Mouse (Mus musculus) midbrain, embryonic 16.5 days (tissue): ENCODE measurements around the gene Hoxa11. TPM values are rescaled to one million over a fixed set of nuclear protein-coding genes. Genes with fewer than 3 reads are reported as not detected.

Experiments
- ATAC-seq: fragments of 200-750 bp; cut with Nextera tagmentation; 2 replicates; pipeline ENCODE4 v1.8.0; 2017; ENCODE audit warnings: moderate TSS enrichment
- H3K27ac ChIP-seq: fragments of 300-500 bp; sonication (generic); 2 replicates; pipeline ENCODE4 v1.5.1; 2014; ENCODE audit warnings: mild to moderate bottlenecking, low read length, mixed read lengths
- H3K27me3 ChIP-seq: fragments of 300-500 bp; sonication (generic); 2 replicates; pipeline ENCODE4 v1.6.1; 2014; ENCODE audit warnings: low read depth, low read length, mixed read lengths; ENCODE audit not compliant: control insufficient read depth, insufficient read depth
- H3K36me3 ChIP-seq: fragments of 300-500 bp; sonication (generic); 2 replicates; pipeline ENCODE4 v1.6.1; 2014; ENCODE audit warnings: mild to moderate bottlenecking, low read length, moderate library complexity, mixed read lengths; ENCODE audit not compliant: control insufficient read depth, insufficient read depth
- H3K4me1 ChIP-seq: fragments of 300-500 bp; sonication (generic); 2 replicates; pipeline ENCODE4 v1.6.1; 2014; ENCODE audit warnings: mild to moderate bottlenecking, low read length, mixed read lengths; ENCODE audit not compliant: control insufficient read depth, insufficient read depth
- H3K4me2 ChIP-seq: fragments of 300-500 bp; sonication (generic); 2 replicates; pipeline ENCODE4 v1.6.1; 2014; ENCODE audit warnings: mild to moderate bottlenecking, low read length, mixed read lengths
- H3K4me3 ChIP-seq: fragments of 300-500 bp; sonication (generic); 2 replicates; pipeline ENCODE4 v1.5.1; 2014; ENCODE audit warnings: low read depth, mild to moderate bottlenecking, low read length, moderate library complexity, mixed read lengths
- H3K9ac ChIP-seq: fragments of 300-500 bp; sonication (generic); 2 replicates; pipeline ENCODE4 v1.6.1; 2014; ENCODE audit warnings: low read depth, low read length, mixed read lengths
- H3K9me3 ChIP-seq: fragments of 300-500 bp; sonication (generic); replicated peaks from 2 replicates; pipeline ENCODE4 v1.6.1; 2014; ENCODE audit warnings: mild to moderate bottlenecking, low read length, mixed read lengths; ENCODE audit not compliant: control insufficient read depth, poor library complexity, severe bottlenecking
- WGBS: fragments of 180-500 bp; shearing (Covaris S2); extraction: QIAGEN DNeasy Blood & Tissue Kit; methylation state at CpG from one replicate; pipeline ENCODE4 v1.1.7; 2014; 5-methylcytosine and 5-hydroxymethylcytosine counted together
- polyA plus RNA-seq: library from polyadenylated mRNA; unstranded; fragments of >200 nt; fragmentation: Nextera tagmentation; extraction: Ambion mirVana; gene quantifications from 2 replicates; pipeline ENCODE4 v1.2.1, GENCODE M21; 2015

Hoxa11 gene
- polyA plus RNA-seq, 1 experiment from 2014 or later: not detected

DNA sequence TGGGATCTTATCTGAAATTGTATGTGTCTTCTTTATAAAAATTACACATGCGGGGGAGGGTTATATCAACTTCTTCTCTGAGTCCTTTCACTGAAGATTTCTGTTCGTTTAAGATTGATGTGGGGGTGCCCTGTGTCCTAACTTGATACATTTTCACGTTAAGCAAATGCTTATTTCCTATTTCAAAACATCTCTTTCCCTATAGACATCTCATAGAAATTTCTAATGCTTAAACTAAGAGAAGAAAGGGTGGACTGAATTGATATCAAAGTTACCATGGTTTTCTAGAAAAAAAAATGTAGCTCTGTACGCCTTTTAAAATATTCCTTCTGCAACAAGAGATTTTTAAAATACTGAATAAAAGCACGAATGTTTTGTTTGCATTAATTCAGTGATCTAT, 21.6 kb upstream of the Hoxa11 start:
- WGBS: 21% methylated on average over 5 of the region's 5 CpGs
- ATAC-seq: no peak
- H3K9ac ChIP-seq: no peak overlapping the region

DNA sequence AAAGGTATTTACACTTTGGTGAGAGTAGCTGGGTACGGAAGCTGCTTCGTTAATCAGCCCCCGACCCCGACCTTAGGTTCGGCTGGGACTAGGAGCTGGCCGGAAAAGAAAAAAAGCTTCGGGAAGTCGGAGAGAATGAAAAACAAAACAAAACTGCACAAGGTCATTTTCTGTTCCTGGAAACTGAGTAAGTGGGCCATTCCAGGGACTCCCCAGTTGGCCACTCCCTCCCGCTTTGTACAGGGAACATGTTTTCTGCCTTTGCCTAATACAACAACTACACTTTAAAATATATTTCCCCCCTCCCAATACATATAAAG, 21.0 kb upstream of the Hoxa11 start:
- under 1% methylated on average over 9 of the region's 9 CpGs for WGBS
- H3K27ac ChIP-seq: no peak overlapping the region
- H3K4me2 ChIP-seq: no peak overlapping the region
- H3K36me3 ChIP-seq: no peaks in the 10 kb centered on the region
- H3K27me3 ChIP-seq: peaks cover 90% of the 10 kb centered on the region
- no peaks in the 10 kb centered on the region for H3K9me3 ChIP-seq
- ATAC-seq: no peak
- H3K9ac ChIP-seq: no peak overlapping the region
- H3K4me3 ChIP-seq: no peak overlapping the region
- no peaks in the 10 kb centered on the region for H3K4me1 ChIP-seq

More for the DNA sequence above, 21.6 kb upstream of the Hoxa11 start:
- peaks cover 89% of the 10 kb centered on the region for H3K27me3 ChIP-seq
- H3K36me3 ChIP-seq: no peaks in the 10 kb centered on the region
- H3K4me2 ChIP-seq: no peak overlapping the region
- H3K9me3 ChIP-seq: no peaks in the 10 kb centered on the region
- H3K27ac ChIP-seq: no peak overlapping the region
- no peak overlapping the region for H3K4me3 ChIP-seq
- no peaks in the 10 kb centered on the region for H3K4me1 ChIP-seq

- Histone ChIP-seq H3K4me3 (no peak overlapping the region), H3K4me1 (no peaks in the 10 kb centered on the region), H3K4me2 (no peak overlapping the region), H3K27ac (no peak overlapping the region), H3K27me3 (peaks cover 88% of the 10 kb centered on the region), H3K36me3 (no peaks in the 10 kb centered on the region), H3K9ac (no peak overlapping the region), H3K9me3 (no peaks in the 10 kb centered on the region)
- WGBS: under 1% methylated on average over 19 of the region's 19 CpGs
- ATAC-seq: no peak
Measured at GRCm38 (mm10) chr6:52265913-52266665, 20.5 kb upstream of the Hoxa11 start.

- ATAC-seq: no peak
Measured at GRCm38 (mm10) chr6:52265306-52265912, 19.8 kb upstream of the Hoxa11 start.

DNA sequence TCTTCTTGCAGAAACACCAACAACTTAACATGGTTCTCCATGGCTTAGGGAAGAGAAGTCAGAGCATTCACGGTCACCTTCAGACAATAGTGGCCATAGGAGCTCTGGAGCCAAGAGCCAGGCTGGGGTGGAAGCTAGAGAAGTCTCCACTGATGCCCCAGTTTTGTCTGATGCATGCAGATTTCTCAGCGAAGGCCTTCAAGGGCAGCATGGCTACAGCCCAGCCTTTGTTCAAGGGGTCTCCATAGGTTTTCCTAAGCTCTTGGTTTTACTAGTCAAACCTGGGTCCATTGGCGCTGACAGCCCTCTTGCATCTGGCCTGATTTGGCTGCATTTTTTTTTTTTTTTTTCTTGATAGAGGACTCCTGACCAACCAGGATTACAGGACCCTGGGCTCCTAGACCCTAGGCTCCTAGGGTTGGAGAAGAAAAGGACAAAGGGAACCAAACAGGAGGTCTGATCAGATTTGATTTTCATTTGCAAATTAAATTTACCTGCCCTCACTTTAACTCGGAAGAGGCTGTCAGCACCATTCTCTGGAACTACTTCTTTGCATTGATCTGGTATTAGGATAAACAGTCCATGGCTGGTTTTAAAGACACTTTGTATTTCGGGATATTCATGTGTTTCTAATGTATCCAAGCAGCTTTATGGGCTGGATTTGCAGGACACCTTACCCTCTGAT, 18.6 kb upstream of the Hoxa11 start:
- H3K4me1 ChIP-seq: peaks cover 4% of the 10 kb centered on the region; the same call in 1 of the 2 replicates
- H3K4me3 ChIP-seq: no peak overlapping the region
- H3K9me3 ChIP-seq: no peaks in the 10 kb centered on the region
- WGBS: 1% methylated on average over 5 of the region's 5 CpGs
- peaks cover 81% of the 10 kb centered on the region for H3K27me3 ChIP-seq
- no peak overlapping the region for H3K27ac ChIP-seq
- H3K36me3 ChIP-seq: no peaks in the 10 kb centered on the region
- no peak overlapping the region for H3K4me2 ChIP-seq
- H3K9ac ChIP-seq: no peak overlapping the region
- no peak for ATAC-seq

More at GRCm38 (mm10) chr6:52265306-52265912, 19.8 kb upstream of the Hoxa11 start:
- Histone ChIP-seq H3K27me3 (peaks cover 83% of the 10 kb centered on the region), H3K4me1 (peaks cover 4% of the 10 kb centered on the region; the same call in 1 of the 2 replicates), H3K27ac (no peak overlapping the region), H3K4me2 (no peak overlapping the region), H3K9ac (no peak overlapping the region), H3K36me3 (no peaks in the 10 kb centered on the region), H3K9me3 (no peaks in the 10 kb centered on the region), H3K4me3 (no peak overlapping the region)
- 1% methylated on average over 18 of the region's 18 CpGs for WGBS

GRCm38 (mm10) chr6:52263321-52263585, 17.6 kb upstream of the Hoxa11 start:
- Histone ChIP-seq H3K27ac (no peak overlapping the region), H3K4me3 (no peak overlapping the region), H3K36me3 (no peaks in the 10 kb centered on the region), H3K9me3 (no peaks in the 10 kb centered on the region), H3K9ac (no peak overlapping the region), H3K4me2 (no peak overlapping the region), H3K27me3 (peaks cover 79% of the 10 kb centered on the region), H3K4me1 (peaks cover 4% of the 10 kb centered on the region; the same call in 1 of the 2 replicates)
- under 1% methylated on average over 6 of the region's 6 CpGs for WGBS
- ATAC-seq: no peak

GRCm38 (mm10) chr6:52262463-52263320, 17.1 kb upstream of the Hoxa11 start:
- Histone ChIP-seq H3K27ac (no peak overlapping the region), H3K27me3 (peaks cover 76% of the 10 kb centered on the region), H3K36me3 (no peaks in the 10 kb centered on the region), H3K9me3 (no peaks in the 10 kb centered on the region), H3K4me1 (peaks cover 4% of the 10 kb centered on the region; the same call in 1 of the 2 replicates), H3K4me2 (no peak overlapping the region), H3K4me3 (no peak overlapping the region), H3K9ac (no peak overlapping the region)
- WGBS: 1% methylated on average over 24 of the region's 24 CpGs
- ATAC-seq: no peak

DNA sequence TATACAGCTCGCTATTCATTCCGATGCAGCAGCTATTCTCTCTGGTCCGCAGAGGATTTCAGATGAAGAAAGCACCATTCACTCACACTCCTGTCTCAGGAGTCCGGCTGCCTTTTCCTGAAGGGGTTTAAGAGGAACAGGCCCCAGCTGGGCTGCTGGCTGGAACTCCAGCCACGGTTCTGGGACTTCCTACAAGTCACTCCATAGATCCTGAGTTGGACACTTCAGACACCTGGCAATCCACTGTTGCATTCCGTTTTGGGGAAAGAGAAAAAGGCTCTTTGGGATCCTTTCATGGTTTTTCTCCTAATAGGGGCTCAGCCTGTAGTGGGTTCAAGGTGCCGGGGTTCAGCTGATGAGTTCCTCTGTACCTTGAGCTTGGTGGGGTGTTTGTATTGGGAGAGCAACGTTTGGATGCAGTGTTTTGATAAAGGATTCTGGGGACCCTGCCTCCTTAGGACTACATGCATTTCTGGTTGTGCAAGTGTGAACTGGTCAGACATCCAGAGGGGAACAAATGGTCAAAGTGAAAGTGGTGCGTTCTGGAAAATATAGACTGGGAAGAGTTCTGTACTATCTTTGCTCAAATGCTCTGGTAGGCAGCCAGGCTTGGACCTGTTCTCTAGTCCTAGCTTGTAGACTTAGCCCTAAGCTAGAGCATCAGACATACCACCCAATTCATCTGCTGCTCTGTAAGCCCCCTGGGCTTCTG, 16.3 kb upstream of the Hoxa11 start:
- peaks cover 76% of the 10 kb centered on the region for H3K27me3 ChIP-seq
- no peak overlapping the region for H3K4me3 ChIP-seq
- no peak overlapping the region for H3K4me2 ChIP-seq
- H3K9me3 ChIP-seq: no peaks in the 10 kb centered on the region
- H3K9ac ChIP-seq: no peak overlapping the region
- 4% methylated on average over 9 of the region's 9 CpGs for WGBS
- H3K36me3 ChIP-seq: no peaks in the 10 kb centered on the region
- ATAC-seq: no peak
- H3K27ac ChIP-seq: no peak overlapping the region
- H3K4me1 ChIP-seq: peaks cover 4% of the 10 kb centered on the region; the same call in 1 of the 2 replicates
